Mouse (Mus musculus): ENCODE data around the gene Clpx. TPM values are rescaled to one million over a fixed set of nuclear protein-coding genes. Genes with fewer than 3 reads are reported as not detected.
A peak's percentile ranks its signal among the peaks of the same experiment; 100 is the strongest.
"Not testable (repeated sequence)": the region's sequence is repeated elsewhere in the genome, so short reads cannot be mapped to it uniquely, and the experiment has no call there.

The Clpx gene
- total RNA-seq, 2 experiments from 2014 or later: 15.8 to 44.3 TPM

GRCm38 (mm10) chr9:65340414-65340813 lies 46.4 kb downstream of the Clpx start:
- ATAC-seq (replicated peaks; ENCODE audit: poor library complexity, severe bottlenecking): no peak

- ATAC-seq (replicated peaks; ENCODE audit: poor library complexity, severe bottlenecking): not testable (repeated sequence)
Observed at GRCm38 (mm10) chr9:65345439-65345838, 51.4 kb downstream of the Clpx start.

GRCm38 (mm10) chr9:65345854-65346475 lies 51.9 kb downstream of the Clpx start, which contains the start of gene Pdcd7:
Gene Pdcd7 (plus strand): TSS chr9:65346104.
- peak; percentile 98 for ATAC-seq (replicated peaks; ENCODE audit: poor library complexity, severe bottlenecking)

- ATAC-seq (replicated peaks; ENCODE audit: poor library complexity, severe bottlenecking): peak; percentile 50
Observed at GRCm38 (mm10) chr9:65346476-65347111, 52.5 kb downstream of the Clpx start.

- ATAC-seq (replicated peaks; ENCODE audit: poor library complexity, severe bottlenecking): no peak
Observed at GRCm38 (mm10) chr9:65347112-65347850, 53.2 kb downstream of the Clpx start.

- no peak for ATAC-seq (replicated peaks; ENCODE audit: poor library complexity, severe bottlenecking)
Observed at GRCm38 (mm10) chr9:65353251-65353650, 59.2 kb downstream of the Clpx start.

GRCm38 (mm10) chr9:65356561-65356960 lies 62.5 kb downstream of the Clpx start:
- ATAC-seq (replicated peaks; ENCODE audit: poor library complexity, severe bottlenecking): no peak

GRCm38 (mm10) chr9:65356971-65357370 lies 62.9 kb downstream of the Clpx start:
- no peak for ATAC-seq (replicated peaks; ENCODE audit: poor library complexity, severe bottlenecking)

- ATAC-seq (replicated peaks; ENCODE audit: poor library complexity, severe bottlenecking): no peak
Observed at GRCm38 (mm10) chr9:65358956-65359480, 65.0 kb downstream of the Clpx start.

GRCm38 (mm10) chr9:65360641-65361448 lies 66.8 kb downstream of the Clpx start, which contains the start of gene Ubap1l:
Gene Ubap1l (plus strand): TSS chr9:65361041.
- ATAC-seq (replicated peaks; ENCODE audit: poor library complexity, severe bottlenecking): no peak

- ATAC-seq (replicated peaks; ENCODE audit: poor library complexity, severe bottlenecking): no peak
Observed at GRCm38 (mm10) chr9:65363684-65364083, 69.6 kb downstream of the Clpx start.

GRCm38 (mm10) chr9:65365721-65366120 lies 71.7 kb downstream of the Clpx start:
- no peak for ATAC-seq (replicated peaks; ENCODE audit: poor library complexity, severe bottlenecking)

- ATAC-seq (replicated peaks; ENCODE audit: poor library complexity, severe bottlenecking): no peak
Observed at GRCm38 (mm10) chr9:65371756-65372155, 77.7 kb downstream of the Clpx start.

- no peak for ATAC-seq (replicated peaks; ENCODE audit: poor library complexity, severe bottlenecking)
Observed at GRCm38 (mm10) chr9:65372449-65372848, 78.4 kb downstream of the Clpx start.

- no peak for ATAC-seq (replicated peaks; ENCODE audit: poor library complexity, severe bottlenecking)
Observed at GRCm38 (mm10) chr9:65374468-65375162, 80.6 kb downstream of the Clpx start.

GRCm38 (mm10) chr9:65375163-65375934 lies 81.3 kb downstream of the Clpx start:
- no peak for ATAC-seq (replicated peaks; ENCODE audit: poor library complexity, severe bottlenecking)
